Mouse (Mus musculus) heart, postnatal 0 days (tissue): ENCODE measurements around the gene Dnm1.

Source experiments
- CTCF ChIP-seq: IDR thresholded peaks from 2 replicates; pipeline ENCODE4 v1.5.1; 2016; ENCODE audit warnings: antibody characterized with exemption, control low read depth, low read depth
- EP300 ChIP-seq: IDR thresholded peaks from 2 replicates; pipeline ENCODE4 v1.6.1; 2016; ENCODE audit warnings: antibody characterized with exemption, low read depth

DNA sequence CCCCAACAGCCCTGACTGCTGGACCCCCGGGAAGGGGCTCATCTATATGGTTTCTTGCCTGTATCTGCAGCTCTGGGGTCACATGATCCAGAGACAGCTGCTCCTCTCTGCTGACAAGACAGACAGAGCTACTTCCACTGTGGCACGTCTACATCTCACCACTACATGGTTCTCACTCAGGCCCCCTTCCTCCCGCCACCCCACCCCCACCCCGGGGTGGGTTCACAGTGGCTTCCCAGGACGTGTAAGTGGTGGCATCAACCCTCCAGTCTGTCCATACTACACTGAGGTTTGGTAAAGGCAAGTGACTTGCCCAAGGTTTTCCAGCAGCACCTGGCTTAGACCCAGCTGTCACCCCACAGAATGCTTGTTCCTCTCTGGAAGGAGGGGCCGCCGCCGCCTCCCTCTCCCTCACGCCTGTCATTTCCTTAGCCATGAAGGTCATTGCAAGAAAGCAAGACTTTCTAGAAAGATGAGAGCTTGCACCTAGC is 1.6 kb downstream of the Dnm1 start:
- TF ChIP-seq CTCF (no peak), EP300 (no peak)
